Mouse (Mus musculus): ENCODE measurements at regions not wholly inside any gene's neighbourhood (a gene's known extent, or its start where the extent isn't known, plus 50 kb on each side); places are given as distances from the start of the nearest gene placed in this dataset.

DNA sequence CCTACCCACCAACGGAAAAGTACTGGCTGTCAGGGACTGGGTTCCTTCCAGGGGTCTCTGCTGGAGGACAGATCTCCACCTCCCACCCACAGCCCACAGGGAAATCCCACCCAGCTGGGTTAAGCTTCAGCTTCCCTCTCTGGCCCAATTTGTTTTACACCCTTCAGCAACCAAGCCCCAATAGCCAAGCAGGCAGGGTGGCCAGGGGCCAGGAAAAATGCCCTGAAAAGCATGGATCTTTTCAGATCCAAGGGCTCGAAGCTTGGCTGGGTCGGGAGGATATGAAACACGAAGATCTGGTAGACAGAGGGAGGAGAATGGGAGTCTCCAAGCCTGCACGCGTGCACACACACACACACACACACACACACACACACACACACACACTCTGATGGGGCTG, 302.4 kb downstream of the Sox9 start:
- peak in 1 of 2 experiments; percentile 23 for DNase-seq (ENCODE audit: low spot score in 2 of 2)

GRCm38 (mm10) chr11:113085556-113085955, 303.5 kb downstream of the Sox9 start:
- DNase-seq (ENCODE audit: low spot score in 2 of 2): no peak

DNA sequence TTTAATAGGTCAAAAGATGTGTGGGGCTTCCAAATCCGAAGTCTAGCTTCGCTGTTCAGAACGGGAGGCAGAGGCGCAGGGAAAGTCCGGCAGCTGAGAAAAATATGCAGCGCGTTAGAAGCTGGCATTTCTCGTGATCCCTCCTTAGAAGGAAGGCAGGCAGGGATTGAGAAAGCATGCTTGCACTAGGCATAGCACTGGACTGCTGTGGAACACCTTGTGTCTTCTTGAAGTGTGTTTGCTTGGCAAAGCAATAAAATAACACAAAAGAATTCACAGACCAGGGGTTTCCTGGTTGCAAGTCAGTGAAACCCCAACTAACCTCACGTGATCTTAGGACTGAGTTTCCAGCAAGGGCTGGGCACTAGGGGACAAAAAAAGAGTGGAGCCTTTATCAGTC, 305.1 kb downstream of the Sox9 start:
- DNase-seq (ENCODE audit: low spot score in 2 of 2): no peak

- no peak for DNase-seq (ENCODE audit: low spot score in 2 of 2)
These were observed 307.8 kb downstream of the Sox9 start for GRCm38 (mm10) chr11:113089637-113090351.

GRCm38 (mm10) chr11:113091901-113092568, 310.0 kb downstream of the Sox9 start:
- no peak for DNase-seq (ENCODE audit: low spot score in 2 of 2)

- no peak for DNase-seq (ENCODE audit: low spot score in 2 of 2)
These were observed 311.9 kb downstream of the Sox9 start for GRCm38 (mm10) chr11:113093895-113094445.

DNA sequence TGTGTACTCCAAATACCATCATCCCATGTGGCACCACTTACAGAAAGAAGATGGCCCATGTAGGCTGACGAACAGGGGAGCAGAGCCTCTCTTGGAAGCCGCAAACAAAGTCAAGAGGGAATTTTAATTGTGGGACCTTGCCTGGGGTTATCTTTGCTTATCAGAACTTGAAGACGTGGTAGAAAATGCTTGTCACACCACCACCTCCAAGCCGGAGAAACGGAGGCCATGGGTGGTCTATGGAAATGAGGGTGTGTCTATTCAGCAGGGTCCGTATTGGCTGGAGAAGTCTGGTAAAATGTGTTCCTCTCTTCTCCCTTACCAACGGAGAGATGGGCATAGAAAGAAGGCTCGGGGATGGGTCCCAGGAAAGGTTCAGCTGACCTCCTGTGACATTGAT, 313.6 kb downstream of the Sox9 start:
- no peak for DNase-seq (ENCODE audit: low spot score in 2 of 2)

GRCm38 (mm10) chr11:113096209-113096608, 314.2 kb downstream of the Sox9 start:
- DNase-seq (ENCODE audit: low spot score in 2 of 2): no peak

GRCm38 (mm10) chr11:113098360-113098759, 316.3 kb downstream of the Sox9 start:
- no peak for DNase-seq (ENCODE audit: low spot score in 2 of 2)

DNA sequence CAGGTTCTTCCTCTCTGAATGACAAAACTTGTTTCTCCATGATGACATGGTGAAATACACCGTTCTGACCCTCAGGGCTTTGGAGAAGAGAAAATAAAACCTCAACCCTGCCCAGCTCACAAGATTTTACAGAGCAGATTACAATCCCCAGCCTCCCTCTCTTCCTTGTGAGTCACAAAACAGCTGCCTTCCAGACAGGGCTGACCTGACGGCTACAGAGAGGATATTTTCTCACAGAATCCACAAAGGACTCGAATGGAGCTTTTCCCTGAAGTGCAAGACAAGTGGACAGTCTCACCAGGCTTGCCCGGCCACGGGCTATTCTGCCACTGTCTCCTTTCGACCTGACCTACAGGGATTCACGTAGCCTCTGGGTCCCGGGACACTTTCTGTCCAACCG, 318.8 kb downstream of the Sox9 start:
- no peak for DNase-seq (ENCODE audit: low spot score in 2 of 2)

- no peak for DNase-seq (ENCODE audit: low spot score in 2 of 2)
These were observed 319.5 kb downstream of the Sox9 start for GRCm38 (mm10) chr11:113101534-113101933.

DNA sequence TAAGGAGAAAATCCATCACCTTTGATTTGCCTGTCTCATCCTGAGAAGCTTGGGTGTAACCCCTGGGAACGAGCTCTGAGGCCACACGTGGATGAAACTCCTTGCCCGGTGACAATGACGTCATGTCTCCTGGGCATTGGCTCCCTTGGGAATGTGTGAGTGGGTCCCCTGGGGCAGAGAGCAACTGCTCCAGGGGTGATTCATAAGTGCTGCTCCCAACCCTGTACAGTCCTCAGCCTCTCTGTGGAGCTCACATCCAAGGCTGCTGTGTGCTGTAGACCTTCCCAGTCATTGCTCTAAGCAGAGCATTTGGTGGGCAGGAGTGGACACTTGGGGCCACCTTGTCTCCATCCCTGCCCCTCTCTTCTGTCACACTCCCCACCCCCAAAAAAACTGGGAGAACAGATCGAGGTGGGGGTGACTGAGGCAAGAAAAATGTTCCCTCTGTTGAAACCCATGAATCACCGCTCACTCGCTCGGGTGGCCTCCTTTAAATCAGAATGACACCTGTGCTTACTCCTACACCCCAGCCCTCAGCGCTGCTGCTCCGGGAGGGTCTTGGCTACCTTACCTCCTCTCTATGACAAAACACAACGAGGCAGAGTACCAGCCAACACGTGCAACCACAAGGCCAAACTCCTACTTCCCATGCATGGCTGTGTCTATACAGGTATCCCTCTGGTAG, 321.3 kb downstream of the Sox9 start:
- peak; percentile 20 to 29 for DNase-seq (ENCODE audit: low spot score in 2 of 2)

GRCm38 (mm10) chr11:113105371-113105770, 323.3 kb downstream of the Sox9 start:
- no peak for DNase-seq (ENCODE audit: low spot score in 2 of 2)

DNA sequence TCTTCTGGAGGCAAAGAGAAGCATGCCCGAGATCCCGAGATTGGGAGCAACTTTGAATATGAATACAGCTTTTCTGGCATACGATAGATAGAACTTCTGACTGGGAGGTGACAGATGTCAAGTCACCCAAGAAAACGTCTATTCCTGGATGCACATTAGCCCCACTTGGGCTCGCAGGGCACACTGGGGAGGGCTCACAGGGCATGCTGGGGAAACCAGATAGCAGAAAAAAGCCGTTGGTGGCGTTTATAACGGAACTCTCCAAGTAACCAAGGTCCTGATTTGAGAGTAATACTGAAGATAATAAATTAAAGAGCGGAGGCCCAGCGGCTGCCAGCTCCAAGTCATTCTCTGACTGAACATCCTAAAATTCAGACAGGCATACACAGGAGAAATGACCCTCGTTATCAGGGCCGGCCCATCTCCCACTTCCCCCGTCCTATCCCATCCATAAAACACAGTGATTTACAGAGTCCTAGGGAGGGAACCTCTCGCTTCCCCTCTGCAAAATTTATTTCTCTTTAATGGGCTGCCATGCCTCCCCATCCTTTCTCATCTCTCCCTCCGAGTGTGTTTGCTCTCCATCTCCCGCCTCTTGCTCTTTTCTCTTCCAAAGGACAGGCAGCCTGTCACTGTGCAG, 325.3 kb downstream of the Sox9 start:
- no peak for DNase-seq (ENCODE audit: low spot score in 2 of 2)

DNA sequence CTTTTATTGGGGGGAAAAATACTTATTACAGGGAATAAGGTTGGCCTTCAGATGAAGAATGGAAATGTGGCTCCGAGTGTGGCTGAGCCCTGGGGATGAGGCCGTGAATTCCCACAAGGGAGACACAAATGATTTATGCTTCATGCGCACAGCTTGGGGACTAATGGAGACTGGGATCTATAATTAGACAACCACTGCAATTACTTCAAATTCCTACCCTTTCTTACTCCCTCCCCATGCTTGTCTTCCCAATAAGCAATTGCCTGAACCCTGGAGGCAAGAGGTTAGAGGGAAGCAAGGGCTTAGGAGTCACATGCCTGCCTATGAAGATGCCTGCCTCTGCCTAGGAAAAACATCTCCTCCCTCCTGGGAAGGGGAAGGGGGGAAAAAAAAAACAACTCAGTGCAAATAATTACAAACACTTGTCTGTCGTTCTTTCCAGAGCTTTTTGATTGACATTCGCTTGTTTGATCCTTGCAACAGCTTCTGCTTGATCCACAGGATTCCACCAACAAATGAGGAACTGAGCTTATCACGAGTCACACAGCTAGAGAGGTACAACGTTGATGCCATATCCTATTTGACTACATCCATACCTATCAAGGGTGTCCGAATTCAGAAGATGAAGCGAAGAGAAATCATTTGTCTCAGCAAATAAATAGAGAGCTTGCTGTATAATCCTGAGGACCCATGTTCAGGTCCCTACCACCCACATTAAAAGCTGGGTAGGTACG, 326.1 kb downstream of the Sox9 start:
- no peak for DNase-seq (ENCODE audit: low spot score in 2 of 2)

DNA sequence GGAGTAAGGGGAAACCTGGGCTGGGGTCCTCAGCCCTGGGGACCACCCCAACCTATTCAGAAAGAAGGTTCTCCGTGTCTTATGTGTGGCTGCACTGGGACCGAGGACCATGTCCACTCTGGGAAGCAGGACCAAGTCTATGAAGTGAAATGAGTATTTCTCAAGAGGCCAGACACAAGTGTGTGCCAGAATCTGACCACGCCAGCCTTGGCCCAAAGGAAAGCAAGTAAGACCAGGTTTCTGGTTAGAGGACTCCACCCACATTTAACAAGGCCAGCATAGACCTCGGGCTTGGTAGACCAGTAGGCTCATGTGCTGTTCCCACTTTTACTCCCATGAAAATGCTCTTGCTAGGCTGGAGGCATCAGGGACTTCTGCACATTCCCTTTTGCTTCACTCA, 327.1 kb downstream of the Sox9 start:
- DNase-seq (ENCODE audit: low spot score in 2 of 2): no peak

GRCm38 (mm10) chr11:113113220-113113817, 331.3 kb downstream of the Sox9 start:
- DNase-seq (ENCODE audit: low spot score in 2 of 2): no peak

DNA sequence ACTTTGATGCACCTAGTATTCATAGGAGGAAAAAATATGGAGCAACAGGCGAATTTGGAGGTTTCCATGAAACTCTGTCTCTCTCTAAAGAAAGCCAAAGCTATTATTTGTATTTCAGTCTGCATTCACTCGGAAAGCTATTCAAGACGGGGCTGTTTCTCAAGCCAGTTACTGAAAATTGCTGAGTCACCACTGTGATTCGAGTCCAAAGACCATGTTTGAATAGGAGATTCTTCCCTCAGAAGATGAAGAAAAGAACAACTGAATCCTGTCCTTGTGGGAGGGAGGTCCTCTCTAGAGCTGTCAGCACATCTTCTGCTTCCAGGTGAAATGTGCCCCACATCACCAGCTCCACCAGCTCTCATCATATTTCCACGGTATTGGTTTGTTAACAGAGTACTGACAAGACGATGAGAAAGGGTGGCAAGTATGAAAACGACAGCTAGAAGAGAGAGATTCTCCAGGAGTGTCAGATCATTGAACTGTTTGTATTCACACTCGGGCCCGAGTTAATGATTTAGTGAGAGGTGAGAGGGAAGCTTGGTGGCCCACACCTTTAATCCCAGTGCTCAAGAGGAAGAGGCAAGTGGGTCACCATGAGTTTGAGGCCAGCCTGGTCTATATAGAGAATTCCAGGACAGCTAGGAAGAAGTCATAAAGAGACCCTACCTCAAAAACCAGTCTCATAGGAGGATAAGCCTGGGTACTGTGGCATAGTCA, 335.3 kb downstream of the Sox9 start:
- DNase-seq (ENCODE audit: low spot score in 2 of 2): no peak

GRCm38 (mm10) chr11:113120570-113120969, 338.5 kb downstream of the Sox9 start:
- no peak for DNase-seq (ENCODE audit: low spot score in 2 of 2)

GRCm38 (mm10) chr11:113121307-113121706, 339.3 kb downstream of the Sox9 start:
- DNase-seq (ENCODE audit: low spot score in 2 of 2): no peak
